In genomic region chr8:127552161-127552595, GRCm38 (mm10) we compare ENCODE assay signal across 8 mouse cellular contexts.
DNase-seq lines count a peak whose midpoint lies in the region; ATAC-seq and TF ChIP-seq lines count a peak whose summit lies in the region.

No protein-coding gene starts in this region.

- H3K4me1 ChIP-seq in neural tube, embryonic 11.5 days (ENCODE audit: control insufficient read depth, insufficient read depth, low read length) = 0 out of 2 replicates have a peak, but pooled peaks cover 2% of the 10 kb centered on the region
- H3K4me1 ChIP-seq in midbrain, postnatal 0 days (ENCODE audit: insufficient read depth, low read length) = no peaks in the 10 kb centered on the region

- no peak overlapping the region for H3K4me3 ChIP-seq in neural tube, embryonic 11.5 days (ENCODE audit: low read depth, low read length)
- no peak overlapping the region for H3K4me3 ChIP-seq in midbrain, postnatal 0 days (ENCODE audit: low read depth, low read length)

- TF ChIP-seq CTCF in midbrain, postnatal 0 days (IDR thresholded peaks at IDR 0.05) = peak; percentile 62

- H3K36me3 ChIP-seq in neural tube, embryonic 11.5 days (ENCODE audit: control insufficient read depth, insufficient read depth, low read length) = no peaks in the 10 kb centered on the region
- no peaks in the 10 kb centered on the region for H3K36me3 ChIP-seq in midbrain, postnatal 0 days (ENCODE audit: insufficient read depth, low read length)

- H3K9ac ChIP-seq in neural tube, embryonic 11.5 days (ENCODE audit: low read length) = no peak overlapping the region
- H3K9ac ChIP-seq in midbrain, postnatal 0 days (replicated peaks; ENCODE audit: low read length, poor library complexity, severe bottlenecking) = no peak overlapping the region

- H3K4me2 ChIP-seq in neural tube, embryonic 11.5 days (ENCODE audit: low read depth) = no peak overlapping the region
- H3K4me2 ChIP-seq in midbrain, postnatal 0 days (ENCODE audit: low read depth, low read length, poor library complexity, severe bottlenecking) = peak overlapping the region; percentile 23

- DNase-seq in neural tube, embryonic 11.5 days (ENCODE audit: low spot score) = peak; percentile 28
- DNase-seq in neural tube, embryonic 10.5 days (ENCODE audit: extremely low spot score, low spot score) = no peak
- peak; percentile 41 for DNase-seq in forelimb bud, embryonic 11.5 days (ENCODE audit: low read depth, low spot score)
- peak; percentile 8 to 32 for DNase-seq in left cerebral cortex, postnatal 36 days (ENCODE audit: low spot score in 2 of 2)
- peak; percentile 65 for DNase-seq in midbrain, postnatal 0 days (ENCODE audit: low spot score)
- no peak for DNase-seq in lung, postnatal 14 days
- no peak for DNase-seq in testis, postnatal 14 days (ENCODE audit: low spot score)
- DNase-seq in adrenal gland, postnatal 10 days = no peak

- intact Hi-C loops in left cerebral cortex, postnatal 36 days (cut with DNase I) = no loop called here

- H3K27me3 ChIP-seq in neural tube, embryonic 11.5 days (ENCODE audit: control insufficient read depth, insufficient read depth, low read length) = no peaks in the 10 kb centered on the region
- H3K27me3 ChIP-seq in midbrain, postnatal 0 days (ENCODE audit: insufficient read depth, low read length) = no peaks in the 10 kb centered on the region

- peak; percentile 64; the same call in 1 of the 2 replicates for ATAC-seq in neural tube, embryonic 11.5 days (ENCODE audit: insufficient read depth, low FRiP score, low TSS enrichment)
- peak; percentile 63; the same call in 1 of the 2 replicates for ATAC-seq in midbrain, postnatal 0 days (ENCODE audit: low FRiP score)

- 50% methylated on average over 11 of the region's 11 CpGs for WGBS in neural tube, embryonic 11.5 days
- 29% methylated on average over 11 of the region's 11 CpGs for WGBS in midbrain, postnatal 0 days

- no peaks in the 10 kb centered on the region for H3K9me3 ChIP-seq in neural tube, embryonic 11.5 days (ENCODE audit: control insufficient read depth, low read length)
- H3K9me3 ChIP-seq in midbrain, postnatal 0 days (ENCODE audit: low read length) = no peaks in the 10 kb centered on the region

- no peak overlapping the region for H3K27ac ChIP-seq in neural tube, embryonic 11.5 days (ENCODE audit: low read depth, low read length)
- no peak overlapping the region for H3K27ac ChIP-seq in midbrain, postnatal 0 days (ENCODE audit: low read depth, low read length)

Comparison
In these comparisons a context has a peak if more than half of its experiments do, and no peak if none do; other contexts are left out.
1. DNase-seq: peak in neural tube, embryonic 11.5 days (single experiment), forelimb bud, embryonic 11.5 days (single experiment), left cerebral cortex, postnatal 36 days (2 of 2) and midbrain, postnatal 0 days (single experiment); none in neural tube, embryonic 10.5 days (single experiment), lung, postnatal 14 days (single experiment), testis, postnatal 14 days (single experiment) and adrenal gland, postnatal 10 days (single experiment).